Comparison of ENCODE assay signal across 15 mouse cellular contexts in genomic region chr12:25164724-25165123, GRCm38 (mm10).
DNase-seq lines count a peak whose midpoint lies in the region; ATAC-seq lines count a peak whose summit lies in the region.
"Had no signal": no experiment of that assay in that cellular context is flagged by ENCODE, and none has a peak within 500 bp of the region (broad histone marks: within the 10 kb centered on the region; RNA-seq: fewer than 3 reads in every experiment).

No protein-coding gene starts in this region.

- peaks cover 6% of the 10 kb centered on the region for H3K4me1 ChIP-seq in hindbrain, embryonic 11.5 days (replicated peaks; ENCODE audit: control insufficient read depth, insufficient read depth, low read length)

- H3K27ac ChIP-seq in hindbrain, embryonic 11.5 days (ENCODE audit: low read depth, low read length) = no peak overlapping the region
- H3K27ac ChIP-seq: embryonic facial prominence, embryonic 12.5 days; heart, adult 2 months; hindbrain, embryonic 15.5 days; neural tube, embryonic 12.5 days had no signal

- no peak overlapping the region for H3K9ac ChIP-seq in hindbrain, embryonic 11.5 days (ENCODE audit: low read depth, low read length)
- H3K9ac ChIP-seq: embryonic facial prominence, embryonic 12.5 days; forebrain, postnatal 0 days; hindbrain, embryonic 15.5 days; neural tube, embryonic 12.5 days had no signal

- H3K36me3 ChIP-seq in hindbrain, embryonic 11.5 days (ENCODE audit: control insufficient read depth, insufficient read depth, low read length) = no peaks in the 10 kb centered on the region
- H3K36me3 ChIP-seq: embryonic facial prominence, embryonic 12.5 days; hindbrain, embryonic 15.5 days; neural tube, embryonic 12.5 days had no signal

- 61% methylated on average over 1 of the region's 1 CpGs for WGBS in hindbrain, embryonic 11.5 days

- ATAC-seq in megakaryocyte, adult 5-6 weeks (ENCODE audit: poor library complexity, severe bottlenecking) = peak; percentile 79
- no peak for ATAC-seq in hindbrain, embryonic 11.5 days (ENCODE audit: low FRiP score)
- ATAC-seq: forebrain, postnatal 0 days had no signal

- H3K27me3 ChIP-seq in hindbrain, embryonic 11.5 days (ENCODE audit: control insufficient read depth, insufficient read depth, low read length) = no peaks in the 10 kb centered on the region; the same call in 1 of the 2 replicates
- H3K27me3 ChIP-seq: embryonic facial prominence, embryonic 12.5 days; hindbrain, embryonic 15.5 days; neural tube, embryonic 12.5 days had no signal

- no peak overlapping the region for H3K4me3 ChIP-seq in hindbrain, embryonic 11.5 days (ENCODE audit: low read depth, low read length)
- H3K4me3 ChIP-seq: embryonic facial prominence, embryonic 12.5 days; heart, adult 2 months; hindbrain, embryonic 15.5 days; neural tube, embryonic 12.5 days had no signal

- DNase-seq in adrenal gland, adult 8-10 months = peak; percentile 49
- DNase-seq in adrenal gland, postnatal 4 days (ENCODE audit: low spot score in 2 of 2) = no peak
- DNase-seq in right cerebral cortex, postnatal 10 days (ENCODE audit: low spot score in 2 of 2) = peak; percentile 47
- no peak for DNase-seq in right cerebral cortex, adult 18-20 months
- no peak for DNase-seq in gastrocnemius, postnatal 4 days (ENCODE audit: low spot score in 2 of 2)
- DNase-seq in hindbrain, embryonic 11.5 days (ENCODE audit: low spot score) = no peak
- DNase-seq in Muller cell, postnatal 12 days (ENCODE audit: inconsistent ontology term) = no peak
- DNase-seq: B cell, adult 2 months; cerebellum, adult 11-12 months; forebrain, postnatal 0 days had no signal

- H3K9me3 ChIP-seq in hindbrain, embryonic 11.5 days (ENCODE audit: control insufficient read depth, low read length) = no peaks in the 10 kb centered on the region
- H3K9me3 ChIP-seq: embryonic facial prominence, embryonic 12.5 days; hindbrain, embryonic 15.5 days; neural tube, embryonic 12.5 days had no signal

- H3K4me2 ChIP-seq in hindbrain, embryonic 11.5 days (replicated peaks; ENCODE audit: low read depth, low read length) = no peak overlapping the region
- H3K4me2 ChIP-seq: embryonic facial prominence, embryonic 12.5 days; hindbrain, embryonic 15.5 days; neural tube, embryonic 12.5 days had no signal

Comparison
In these comparisons a context has a peak if more than half of its experiments do, and no peak if none do; other contexts are left out.
1. DNase-seq: peak in adrenal gland, adult 8-10 months (single experiment) and right cerebral cortex, postnatal 10 days (2 of 2); none in adrenal gland, postnatal 4 days (0 of 2), right cerebral cortex, adult 18-20 months (single experiment), gastrocnemius, postnatal 4 days (0 of 2), hindbrain, embryonic 11.5 days (single experiment) and Muller cell, postnatal 12 days (single experiment).